Mouse (Mus musculus): Measurements from ENCODE around the gene Ptpn21. TPM values are rescaled to one million over a fixed set of nuclear protein-coding genes. Genes with fewer than 3 reads are reported as not detected.

The Ptpn21 gene
- polyA plus RNA-seq, 1 experiment from 2014 or later = 4.9 TPM

GRCm38 (mm10) chr12:98746131-98746530 is 8.9 kb upstream of the Ptpn21 start:
- DNase-seq (ENCODE audit: low spot score) = no peak
- peaks cover 21% of the 10 kb centered on the region for H3K4me1 ChIP-seq (replicated peaks; ENCODE audit: control insufficient read depth, insufficient read depth, low read length)
- no peaks in the 10 kb centered on the region for H3K36me3 ChIP-seq (replicated peaks; ENCODE audit: control insufficient read depth, insufficient read depth)
- WGBS = 23% methylated on average over 2 of the region's 2 CpGs
- no peaks in the 10 kb centered on the region for H3K9me3 ChIP-seq (ENCODE audit: control insufficient read depth, low read length)
- peak; percentile 7; the same call in 1 of the 2 replicates for ATAC-seq (ENCODE audit: low FRiP score)
- no peak overlapping the region for H3K4me2 ChIP-seq (replicated peaks)
- no peak overlapping the region for H3K27ac ChIP-seq
- no peak overlapping the region for H3K4me3 ChIP-seq (replicated peaks; ENCODE audit: low read length)
- H3K9ac ChIP-seq = no peak overlapping the region
- H3K27me3 ChIP-seq (ENCODE audit: control insufficient read depth, insufficient read depth, low read length) = no peaks in the 10 kb centered on the region

GRCm38 (mm10) chr12:98745626-98746025 is 8.4 kb upstream of the Ptpn21 start:
- H3K4me1 ChIP-seq (replicated peaks; ENCODE audit: control insufficient read depth, insufficient read depth, low read length) = peaks cover 20% of the 10 kb centered on the region
- DNase-seq (ENCODE audit: low spot score) (no peak), ATAC-seq (ENCODE audit: low FRiP score) (no peak)
- WGBS = 80% methylated on average over 4 of the region's 4 CpGs
- no peak overlapping the region for H3K9ac ChIP-seq
- no peaks in the 10 kb centered on the region for H3K9me3 ChIP-seq (ENCODE audit: control insufficient read depth, low read length)
- no peaks in the 10 kb centered on the region for H3K27me3 ChIP-seq (ENCODE audit: control insufficient read depth, insufficient read depth, low read length)
- no peak overlapping the region for H3K27ac ChIP-seq
- no peak overlapping the region for H3K4me2 ChIP-seq (replicated peaks)
- no peak overlapping the region for H3K4me3 ChIP-seq (replicated peaks; ENCODE audit: low read length)
- H3K36me3 ChIP-seq (replicated peaks; ENCODE audit: control insufficient read depth, insufficient read depth) = no peaks in the 10 kb centered on the region

GRCm38 (mm10) chr12:98741011-98741501 is 3.9 kb upstream of the Ptpn21 start:
- H3K36me3 ChIP-seq (replicated peaks; ENCODE audit: control insufficient read depth, insufficient read depth) = no peaks in the 10 kb centered on the region
- ATAC-seq (ENCODE audit: low FRiP score) = peak; percentile 78; the same call in 1 of the 2 replicates
- H3K4me1 ChIP-seq (replicated peaks; ENCODE audit: control insufficient read depth, insufficient read depth, low read length) = 0 out of 2 replicates have a peak, but pooled peaks cover 6% of the 10 kb centered on the region
- WGBS = 58% methylated on average over 3 of the region's 3 CpGs
- H3K4me2 ChIP-seq (replicated peaks) = no peak overlapping the region
- H3K27ac ChIP-seq = no peak overlapping the region; the same call in 1 of the 2 replicates
- DNase-seq (ENCODE audit: low spot score) = peak; percentile 46
- H3K27me3 ChIP-seq (ENCODE audit: control insufficient read depth, insufficient read depth, low read length) = peaks cover 17% of the 10 kb centered on the region
- no peak overlapping the region for H3K4me3 ChIP-seq (replicated peaks; ENCODE audit: low read length)
- no peaks in the 10 kb centered on the region for H3K9me3 ChIP-seq (ENCODE audit: control insufficient read depth, low read length)
- no peak overlapping the region for H3K9ac ChIP-seq

GRCm38 (mm10) chr12:98737801-98738350 is 671 bp upstream of the Ptpn21 start:
- ATAC-seq (ENCODE audit: low FRiP score) = no peak
- H3K27ac ChIP-seq = no peak overlapping the region
- WGBS = 13% methylated on average over 7 of the region's 7 CpGs

GRCm38 (mm10) chr12:98734880-98735801 is 2.1 kb downstream of the Ptpn21 start:
- Histone ChIP-seq H3K4me1 (replicated peaks; ENCODE audit: control insufficient read depth, insufficient read depth, low read length) (peaks cover 23% of the 10 kb centered on the region; the same call in 1 of the 2 replicates), H3K36me3 (replicated peaks; ENCODE audit: control insufficient read depth, insufficient read depth) (no peaks in the 10 kb centered on the region), H3K4me2 (replicated peaks) (peak overlapping the region; percentile 77), H3K27ac (peak overlapping the region; percentile 38; the same call in 1 of the 2 replicates), H3K4me3 (replicated peaks; ENCODE audit: low read length) (peak overlapping the region; percentile 62), H3K9me3 (ENCODE audit: control insufficient read depth, low read length) (no peaks in the 10 kb centered on the region), H3K27me3 (ENCODE audit: control insufficient read depth, insufficient read depth, low read length) (peaks cover 22% of the 10 kb centered on the region), H3K9ac (peak overlapping the region; percentile 72)
- DNase-seq (ENCODE audit: low spot score) = no peak
- 10% methylated on average over 22 of the region's 22 CpGs for WGBS
- ATAC-seq (ENCODE audit: low FRiP score) = peak; percentile 49; the same call in 1 of the 2 replicates

More at GRCm38 (mm10) chr12:98737801-98738350, 671 bp upstream of the Ptpn21 start:
- peak overlapping the region; percentile 62 for H3K4me3 ChIP-seq (replicated peaks; ENCODE audit: low read length)
- H3K9ac ChIP-seq = peak overlapping the region; percentile 67
- no peaks in the 10 kb centered on the region for H3K36me3 ChIP-seq (replicated peaks; ENCODE audit: control insufficient read depth, insufficient read depth)
- H3K27me3 ChIP-seq (ENCODE audit: control insufficient read depth, insufficient read depth, low read length) = peaks cover 22% of the 10 kb centered on the region
- H3K4me1 ChIP-seq (replicated peaks; ENCODE audit: control insufficient read depth, insufficient read depth, low read length) = peaks cover 23% of the 10 kb centered on the region; the same call in 1 of the 2 replicates
- H3K4me2 ChIP-seq (replicated peaks) = peak overlapping the region; percentile 69
- DNase-seq (ENCODE audit: low spot score) = no peak
- no peaks in the 10 kb centered on the region for H3K9me3 ChIP-seq (ENCODE audit: control insufficient read depth, low read length)

GRCm38 (mm10) chr12:98734246-98734879 is 2.8 kb downstream of the Ptpn21 start:
- peaks cover 22% of the 10 kb centered on the region for H3K27me3 ChIP-seq (ENCODE audit: control insufficient read depth, insufficient read depth, low read length)
- 1% methylated on average over 30 of the region's 30 CpGs for WGBS
- H3K27ac ChIP-seq = peak overlapping the region; percentile 62
- DNase-seq (ENCODE audit: low spot score) (peak; percentile 87), ATAC-seq (ENCODE audit: low FRiP score) (peak; percentile 92)
- peak overlapping the region; percentile 72 for H3K9ac ChIP-seq
- H3K4me1 ChIP-seq (replicated peaks; ENCODE audit: control insufficient read depth, insufficient read depth, low read length) = peaks cover 23% of the 10 kb centered on the region; the same call in 1 of the 2 replicates
- peak overlapping the region; percentile 77 for H3K4me2 ChIP-seq (replicated peaks)
- no peaks in the 10 kb centered on the region for H3K9me3 ChIP-seq (ENCODE audit: control insufficient read depth, low read length)
- H3K36me3 ChIP-seq (replicated peaks; ENCODE audit: control insufficient read depth, insufficient read depth) = no peaks in the 10 kb centered on the region
- peak overlapping the region; percentile 62 for H3K4me3 ChIP-seq (replicated peaks; ENCODE audit: low read length)

GRCm38 (mm10) chr12:98733776-98734175 is 3.4 kb downstream of the Ptpn21 start:
- Histone ChIP-seq H3K36me3 (replicated peaks; ENCODE audit: control insufficient read depth, insufficient read depth) (no peaks in the 10 kb centered on the region), H3K27ac (no peak overlapping the region), H3K27me3 (ENCODE audit: control insufficient read depth, insufficient read depth, low read length) (peaks cover 20% of the 10 kb centered on the region), H3K4me3 (replicated peaks; ENCODE audit: low read length) (peak overlapping the region; percentile 62), H3K9ac (peak overlapping the region; percentile 72), H3K4me1 (replicated peaks; ENCODE audit: control insufficient read depth, insufficient read depth, low read length) (peaks cover 23% of the 10 kb centered on the region; the same call in 1 of the 2 replicates), H3K4me2 (replicated peaks) (peak overlapping the region; percentile 77), H3K9me3 (ENCODE audit: control insufficient read depth, low read length) (no peaks in the 10 kb centered on the region)
- DNase-seq (ENCODE audit: low spot score) (peak; percentile 32), ATAC-seq (ENCODE audit: low FRiP score) (no peak)
- WGBS = 15% methylated on average over 12 of the region's 12 CpGs

GRCm38 (mm10) chr12:98733165-98733564 is 4.0 kb downstream of the Ptpn21 start:
- no peak for DNase-seq (ENCODE audit: low spot score)
- no peak for ATAC-seq (ENCODE audit: low FRiP score)
- Histone ChIP-seq H3K9ac (peak overlapping the region; percentile 72), H3K36me3 (replicated peaks; ENCODE audit: control insufficient read depth, insufficient read depth) (no peaks in the 10 kb centered on the region), H3K4me3 (replicated peaks; ENCODE audit: low read length) (peak overlapping the region; percentile 62), H3K4me2 (replicated peaks) (peak overlapping the region; percentile 77), H3K27ac (no peak overlapping the region), H3K4me1 (replicated peaks; ENCODE audit: control insufficient read depth, insufficient read depth, low read length) (peaks cover 23% of the 10 kb centered on the region; the same call in 1 of the 2 replicates), H3K27me3 (ENCODE audit: control insufficient read depth, insufficient read depth, low read length) (peaks cover 14% of the 10 kb centered on the region), H3K9me3 (ENCODE audit: control insufficient read depth, low read length) (no peaks in the 10 kb centered on the region)
- 75% methylated on average over 3 of the region's 3 CpGs for WGBS
